Mouse (Mus musculus): ENCODE data around the gene Grb7.

The Grb7 gene

DNA sequence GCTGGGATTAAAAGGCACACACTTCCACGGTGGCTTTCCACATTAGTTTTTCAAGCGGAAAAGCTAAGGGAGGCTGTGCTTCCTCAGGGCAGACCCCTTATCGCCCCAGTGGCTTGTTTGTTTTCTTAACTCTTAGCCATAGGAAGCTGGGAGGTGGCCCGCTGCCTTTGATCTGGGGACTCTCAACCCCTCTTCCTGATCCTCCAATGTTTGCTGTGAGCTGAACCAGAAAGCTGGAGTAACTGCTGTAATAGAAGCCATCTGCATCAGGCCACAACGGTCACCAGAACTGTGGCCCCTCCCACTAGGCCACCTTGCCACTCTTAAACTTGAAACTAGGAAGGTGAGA lies at the start of gene Grb7:
Gene Grb7, plus strand, starts transcription at position 182 of the 349 bp plus-strand sequence.
- DNase-seq = no peak

DNA sequence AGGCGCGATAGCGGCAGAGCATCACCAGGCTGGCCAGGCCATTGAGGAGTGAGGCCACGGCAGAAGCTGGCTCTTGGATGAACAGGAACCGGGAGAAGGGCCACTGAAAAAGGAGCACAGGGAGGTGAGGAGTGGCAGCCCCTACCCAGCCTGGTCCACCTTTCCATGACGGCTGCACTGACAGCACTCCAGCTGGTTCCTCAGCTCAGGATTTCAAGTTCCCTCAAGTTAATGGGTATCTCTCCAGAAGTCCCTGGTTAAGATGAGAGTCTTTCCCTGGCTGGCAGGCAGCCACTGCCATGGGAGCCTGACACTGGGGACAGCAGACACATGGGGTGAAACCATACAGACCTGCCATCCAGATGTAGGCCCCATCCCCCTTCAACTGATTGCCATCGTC lies 48.2 kb upstream of the Grb7 start:
- DNase-seq = no peak

DNA sequence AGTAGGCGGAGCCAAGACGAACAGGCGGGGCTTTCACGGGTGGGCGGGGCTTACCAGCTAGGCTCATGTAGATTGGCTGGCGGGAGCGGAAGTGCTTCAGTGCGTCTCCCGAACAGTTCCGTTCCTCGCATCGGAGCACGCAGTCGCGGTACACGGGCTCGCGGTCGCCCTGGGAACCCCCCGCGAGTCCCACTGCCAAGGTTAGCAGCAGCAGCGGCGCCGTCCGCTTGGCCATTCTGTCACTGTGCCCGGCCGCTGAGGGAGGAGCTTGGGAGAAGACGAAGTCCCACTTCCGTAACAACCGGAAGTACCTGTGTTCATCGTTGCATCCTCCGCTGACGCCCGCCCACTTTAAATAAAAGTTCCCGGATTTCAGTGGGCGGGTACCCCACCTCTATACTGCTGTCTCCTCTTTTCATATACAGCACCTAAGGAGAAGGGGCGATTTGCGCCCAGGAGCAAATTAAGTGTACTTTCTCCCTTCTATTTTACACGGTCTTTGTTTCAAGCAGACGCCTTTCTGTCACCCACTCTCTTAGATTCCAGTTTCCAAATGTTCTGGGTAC lies 46.0 kb upstream of the Grb7 start, which contains the start of gene Pgap3:
Gene Pgap3, minus strand, starts transcription at position 330 of the 566 bp plus-strand sequence.
- peak; percentile 89 for DNase-seq

DNA sequence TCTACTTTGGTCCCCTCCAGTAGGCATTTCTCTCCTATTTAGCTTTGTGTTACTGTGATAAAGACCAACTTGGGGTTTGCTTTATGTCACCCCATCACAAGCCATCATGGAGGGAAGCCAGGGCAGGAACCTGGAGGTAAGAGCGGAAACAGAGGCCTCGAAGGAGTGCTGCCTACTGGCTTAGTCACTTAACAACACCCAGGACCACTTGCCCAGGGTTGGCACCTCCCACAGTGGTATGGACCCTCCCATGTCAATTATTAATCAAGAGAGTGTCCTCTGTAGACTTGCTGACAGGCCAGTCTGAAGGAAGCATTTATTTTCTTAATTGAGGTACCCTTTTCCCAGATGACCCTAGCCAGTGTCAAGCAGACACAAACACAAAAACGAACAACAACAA lies 45.4 kb upstream of the Grb7 start:
- no peak for DNase-seq

DNA sequence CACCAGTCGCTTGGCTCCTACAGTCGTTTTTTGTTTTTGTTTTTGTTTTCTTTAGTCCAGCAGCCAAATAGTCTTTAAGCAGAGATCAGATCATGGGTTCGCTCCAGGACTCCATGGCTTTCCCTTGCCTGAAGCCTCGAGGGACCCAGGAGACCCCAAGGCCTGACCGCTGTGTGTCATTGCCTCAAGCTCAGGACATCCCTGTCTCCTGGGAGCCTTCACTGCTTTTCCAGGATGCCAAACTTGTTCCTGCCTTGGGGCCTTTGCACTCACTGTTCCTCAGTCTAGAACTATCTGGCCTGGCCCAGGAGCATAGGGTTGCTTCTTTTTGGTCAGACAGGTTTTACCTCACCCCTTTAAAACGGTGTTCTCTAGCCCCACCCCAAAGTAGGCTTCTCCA lies 39.6 kb upstream of the Grb7 start:
- DNase-seq = no peak

DNA sequence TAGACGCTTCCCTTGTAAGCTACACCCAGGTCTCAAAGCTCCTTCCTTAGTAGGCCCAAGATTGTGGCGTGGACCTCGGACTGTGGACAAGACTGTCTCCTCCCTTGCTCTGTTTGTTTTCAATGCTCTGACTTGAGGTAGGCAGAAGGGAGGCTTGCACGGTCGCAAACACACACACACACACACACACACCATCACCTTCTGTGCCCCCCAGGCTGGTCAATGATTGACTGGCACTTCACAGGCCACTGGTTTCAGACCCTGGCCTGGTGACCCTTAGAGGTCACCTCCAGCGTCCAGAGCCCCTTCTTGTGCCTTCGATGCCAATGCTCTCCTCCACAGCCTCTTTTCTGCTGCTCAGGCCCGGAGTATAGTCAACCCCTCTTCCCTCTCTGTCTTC lies 37.3 kb upstream of the Grb7 start:
- no peak for DNase-seq

DNA sequence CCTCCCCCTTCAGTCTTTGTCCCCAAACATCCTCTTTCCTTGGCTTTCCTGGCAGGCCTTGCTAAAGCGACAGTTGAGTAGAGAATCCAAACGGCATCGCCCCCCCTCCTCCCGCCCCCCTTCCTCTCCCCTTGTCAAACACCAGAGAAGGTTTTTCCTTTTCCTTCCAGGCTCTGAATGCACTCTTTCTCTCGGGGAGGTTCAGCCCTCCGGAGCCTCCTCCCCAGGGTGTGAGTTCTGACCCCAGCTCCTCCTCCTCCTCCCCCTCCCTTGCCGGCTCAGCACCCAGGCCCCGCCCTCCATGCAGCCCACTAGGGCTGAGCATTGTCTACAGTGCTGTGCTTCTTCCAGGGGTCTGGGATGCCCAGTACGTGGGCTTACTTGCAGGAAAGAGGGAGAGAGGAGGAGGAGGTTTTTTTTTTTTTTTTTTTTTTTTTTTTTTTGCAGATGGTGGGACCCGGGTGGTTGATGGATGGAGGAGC lies 36.8 kb upstream of the Grb7 start:
- no peak for DNase-seq

DNA sequence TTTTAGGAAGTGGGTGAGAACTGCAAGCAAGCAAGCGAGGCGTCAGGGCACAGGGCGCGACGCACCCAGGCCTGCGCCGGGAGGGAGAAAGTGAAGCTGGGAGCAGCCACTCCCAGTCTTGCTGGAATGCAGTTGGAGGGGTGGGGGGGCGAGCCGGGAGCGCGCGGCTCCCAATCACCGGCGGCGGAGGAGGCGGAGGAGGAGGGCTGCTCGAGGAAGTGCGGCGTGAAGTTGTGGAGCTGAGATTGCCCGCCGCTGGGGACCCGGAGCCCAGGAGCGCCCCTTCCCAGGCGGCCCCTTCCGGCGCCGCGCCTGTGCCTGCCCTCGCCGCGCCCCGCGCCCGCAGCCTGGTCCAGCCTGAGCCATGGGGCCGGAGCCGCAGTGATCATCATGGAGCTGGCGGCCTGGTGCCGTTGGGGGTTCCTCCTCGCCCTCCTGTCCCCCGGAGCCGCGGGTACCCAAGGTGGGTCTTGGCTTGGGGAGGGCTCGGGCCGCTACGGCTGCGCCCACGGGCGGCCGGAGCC lies 33.9 kb upstream of the Grb7 start, which contains the start of gene Erbb2:
Gene Erbb2, plus strand, starts transcription at position 198 of the 524 bp plus-strand sequence.
- DNase-seq = no peak

DNA sequence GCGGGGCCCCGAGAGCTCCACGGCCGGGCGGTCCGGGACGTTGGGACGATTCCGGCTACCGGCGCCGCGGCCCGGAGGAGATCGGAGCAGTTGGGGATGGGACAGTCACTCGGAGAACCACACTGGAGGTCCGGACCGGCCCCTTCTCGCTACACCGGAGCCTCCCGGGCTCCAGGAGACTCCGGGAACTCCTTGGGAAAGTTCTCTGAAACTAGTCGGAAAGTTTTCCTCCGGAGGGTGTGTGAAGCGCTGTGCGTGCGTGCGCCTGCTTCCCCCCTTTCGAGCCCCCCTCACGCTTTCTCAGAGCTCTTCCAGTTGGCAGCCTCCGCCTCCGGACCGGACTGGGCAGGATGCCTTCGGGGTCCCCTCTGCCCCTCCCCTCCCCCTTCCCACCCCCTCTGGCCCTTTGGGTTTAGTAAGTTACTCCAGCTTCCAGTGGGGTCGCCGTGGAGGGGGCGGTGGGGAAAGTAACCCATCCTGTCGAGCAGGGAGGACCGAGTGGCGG lies 33.3 kb upstream of the Grb7 start:
- DNase-seq = no peak

DNA sequence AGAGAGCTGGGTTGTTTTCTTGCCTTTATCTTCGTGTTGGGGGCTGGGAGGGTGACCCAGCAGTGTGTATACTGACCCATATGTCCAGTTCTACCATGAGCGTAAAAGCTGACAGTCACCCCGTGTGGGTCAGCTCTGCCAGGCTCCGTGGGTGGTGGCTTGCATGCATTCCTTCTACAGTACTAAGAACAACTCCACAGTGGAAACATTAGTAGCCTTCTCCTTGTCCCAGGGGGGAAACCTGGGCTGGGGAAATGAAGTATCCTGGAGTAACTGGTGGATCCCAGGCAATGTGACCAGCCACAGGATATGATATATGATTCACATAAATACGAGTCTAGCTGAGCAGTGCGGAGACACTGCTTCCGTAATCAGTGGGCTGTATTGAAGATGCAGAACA lies 32.5 kb upstream of the Grb7 start:
- DNase-seq = no peak

DNA sequence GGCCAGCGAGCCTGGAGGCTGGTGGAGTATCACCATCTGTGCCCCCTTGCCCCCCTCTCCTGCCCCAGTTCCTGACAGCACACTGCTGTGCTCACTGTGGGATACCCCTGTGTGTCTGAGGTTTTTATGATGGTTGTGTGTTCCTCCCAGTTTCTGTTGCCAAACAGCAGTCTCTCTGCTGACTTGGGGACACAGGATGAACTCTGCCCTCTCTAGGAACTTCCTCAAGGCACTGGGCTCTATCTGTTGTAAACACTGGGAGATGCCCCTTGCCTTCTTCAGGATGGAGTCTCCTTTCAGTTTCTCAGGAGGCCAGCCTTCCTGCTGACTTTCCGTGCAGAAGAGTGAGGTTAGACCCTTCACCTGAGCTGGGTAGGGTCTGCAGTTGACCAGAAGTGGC lies 32.0 kb upstream of the Grb7 start:
- no peak for DNase-seq

DNA sequence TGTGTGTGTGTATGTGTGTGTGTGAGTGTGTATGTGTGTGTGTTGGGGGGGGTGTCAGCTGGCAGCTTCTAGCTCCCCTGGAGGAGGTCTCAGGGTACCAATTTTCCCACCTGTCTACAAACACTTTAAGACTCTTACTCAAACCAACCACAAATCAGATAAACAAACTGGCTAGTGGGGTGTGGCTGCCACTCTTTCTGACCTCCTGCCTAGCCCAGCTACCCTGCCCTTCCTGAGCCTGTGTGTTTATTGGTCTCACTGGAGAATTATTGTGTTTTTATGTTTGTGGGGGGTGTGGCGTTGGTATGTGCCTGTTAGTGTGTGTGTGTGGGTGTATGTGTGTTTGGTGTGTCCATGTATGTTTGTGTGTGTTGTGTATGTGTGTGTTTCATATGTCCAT lies 29.1 kb upstream of the Grb7 start:
- DNase-seq = no peak

DNA sequence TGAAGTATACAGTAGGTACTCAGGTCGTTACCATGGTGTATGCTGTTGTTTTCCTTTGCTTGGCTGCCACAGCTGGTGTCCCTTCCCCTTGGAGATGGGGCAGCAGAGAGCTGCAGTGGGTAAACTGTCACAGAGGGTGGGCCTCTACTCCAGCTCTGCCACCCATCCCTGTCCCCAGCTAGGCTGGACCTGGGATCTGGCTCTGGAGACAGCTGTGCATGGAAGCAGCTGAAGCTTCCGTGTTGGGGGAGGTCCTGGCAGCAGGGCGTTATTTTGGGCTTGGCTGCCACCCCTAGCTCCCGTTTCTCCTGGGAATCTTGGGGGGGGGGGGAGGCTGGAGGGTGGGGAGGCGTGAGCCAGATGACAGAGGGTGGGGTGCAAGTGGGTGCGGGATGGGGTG lies 27.9 kb upstream of the Grb7 start:
- DNase-seq = no peak

DNA sequence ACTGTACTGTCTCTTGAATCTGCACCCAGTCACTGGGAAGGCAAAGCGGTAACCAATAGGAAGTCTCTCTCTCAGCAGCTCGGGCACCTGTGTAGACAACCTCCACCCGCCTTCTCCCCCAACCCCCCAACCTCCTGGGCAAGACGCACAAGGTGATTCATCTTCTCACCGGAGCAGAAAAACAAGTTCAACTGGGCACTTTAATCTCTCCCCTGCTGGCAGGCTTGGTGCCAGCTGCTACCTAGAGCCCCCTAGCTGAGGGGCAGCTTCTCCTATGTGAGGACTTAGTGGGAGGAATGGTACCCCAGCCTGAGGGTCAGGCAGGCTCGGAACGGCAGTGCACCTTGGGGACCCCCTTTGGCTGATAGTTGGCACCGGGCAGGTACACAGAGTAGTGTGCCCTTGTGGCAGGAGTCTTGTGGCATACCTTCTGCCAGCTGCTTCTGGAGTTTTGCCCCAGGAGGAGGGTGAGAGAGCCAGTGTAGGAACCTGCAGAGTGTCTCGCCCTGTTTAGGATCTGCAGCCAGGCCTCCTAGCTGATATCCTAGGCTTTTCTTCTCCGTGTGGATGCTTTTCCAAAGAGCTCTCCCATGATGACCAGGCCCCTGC lies 27.2 kb upstream of the Grb7 start:
- DNase-seq = no peak

DNA sequence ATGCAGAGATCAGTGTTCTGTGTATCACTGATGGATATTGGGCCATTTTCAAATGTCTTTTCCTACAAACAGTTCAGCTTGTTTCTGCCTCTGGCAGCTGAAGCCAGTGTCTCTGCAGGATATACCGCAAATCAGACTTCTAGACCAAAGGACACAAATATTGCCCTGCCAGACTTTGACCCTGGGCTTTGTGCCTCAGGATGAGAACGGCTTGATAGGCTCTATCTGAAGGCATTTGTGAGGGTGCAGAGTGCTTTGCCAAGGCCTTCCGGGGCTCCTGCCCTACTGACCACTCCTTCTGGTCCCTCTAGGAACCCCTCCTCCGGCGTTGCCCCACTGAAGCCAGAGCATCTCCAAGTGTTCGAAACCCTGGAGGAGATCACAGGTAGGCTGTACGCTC lies 19.6 kb upstream of the Grb7 start:
- no peak for DNase-seq

DNA sequence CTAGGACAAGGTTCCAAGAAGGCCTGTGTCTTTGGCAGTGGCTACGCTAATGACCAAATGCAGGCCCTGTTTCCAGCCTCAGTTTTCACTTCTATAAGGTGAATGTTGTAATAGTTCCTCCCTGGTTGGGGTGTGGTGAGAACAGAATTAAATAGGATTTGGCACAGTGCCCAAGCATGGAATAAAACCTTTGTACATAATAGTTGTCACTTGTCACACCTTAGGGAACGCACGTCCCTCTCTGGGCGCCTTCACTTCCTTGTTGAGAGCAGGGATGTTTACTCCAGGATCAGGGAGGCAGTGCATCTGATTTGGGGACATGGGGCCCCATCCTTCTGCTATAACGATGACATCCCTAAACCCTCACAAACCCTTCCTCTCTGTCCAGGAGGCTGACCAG lies 17.8 kb upstream of the Grb7 start:
- DNase-seq = no peak

DNA sequence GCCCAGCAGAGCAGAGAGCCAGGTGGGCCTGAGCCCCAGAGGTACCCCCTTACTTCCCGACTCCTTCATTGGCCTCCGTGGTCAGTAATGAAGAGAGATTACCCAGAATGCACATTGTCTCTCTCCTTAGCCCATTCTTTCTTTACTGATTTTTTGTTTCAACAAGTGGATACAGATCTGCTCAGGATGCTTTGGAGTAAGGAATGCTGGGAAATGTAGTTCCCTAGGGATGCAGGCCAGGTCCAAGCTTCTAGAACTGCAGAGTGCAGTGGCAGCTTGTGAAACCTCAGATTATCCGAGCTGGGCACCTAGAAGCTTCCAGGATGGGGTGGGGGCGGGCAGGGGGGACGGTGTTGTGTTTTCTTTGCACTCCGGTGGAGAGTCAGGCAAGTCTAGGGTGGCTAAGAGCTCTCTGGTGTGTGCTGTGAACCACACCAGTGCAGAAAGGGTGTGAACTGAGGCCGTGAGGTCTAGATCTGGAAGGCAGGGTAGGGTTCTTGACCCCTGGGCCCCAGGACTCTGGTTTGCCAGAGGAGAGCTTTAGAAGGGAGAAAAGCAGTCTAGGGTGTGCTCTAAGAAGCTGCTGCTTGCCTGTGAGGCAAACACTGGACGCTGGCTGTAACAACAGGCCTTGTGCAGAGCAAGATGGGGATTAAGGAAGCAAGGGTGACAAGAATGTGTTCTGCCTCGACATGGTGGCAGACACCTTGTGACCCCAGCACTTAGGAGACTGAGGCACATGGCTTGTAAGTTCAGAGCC lies 14.3 kb upstream of the Grb7 start:
- no peak for DNase-seq

DNA sequence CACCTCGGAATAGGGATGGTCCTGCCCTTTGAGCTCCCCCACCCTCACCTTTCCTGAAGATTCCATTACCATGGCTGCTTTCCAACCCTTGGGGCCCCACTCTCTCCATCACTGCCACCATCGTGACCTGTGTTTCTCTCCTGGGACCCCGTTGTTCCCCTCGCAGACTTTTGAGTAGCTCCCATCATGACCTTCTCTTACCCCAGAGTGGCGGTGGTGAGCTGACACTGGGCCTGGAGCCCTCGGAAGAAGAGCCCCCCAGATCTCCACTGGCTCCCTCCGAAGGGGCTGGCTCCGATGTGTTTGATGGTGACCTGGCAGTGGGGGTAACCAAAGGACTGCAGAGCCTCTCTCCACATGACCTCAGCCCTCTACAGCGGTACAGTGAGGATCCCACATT lies 10.5 kb upstream of the Grb7 start:
- no peak for DNase-seq

DNA sequence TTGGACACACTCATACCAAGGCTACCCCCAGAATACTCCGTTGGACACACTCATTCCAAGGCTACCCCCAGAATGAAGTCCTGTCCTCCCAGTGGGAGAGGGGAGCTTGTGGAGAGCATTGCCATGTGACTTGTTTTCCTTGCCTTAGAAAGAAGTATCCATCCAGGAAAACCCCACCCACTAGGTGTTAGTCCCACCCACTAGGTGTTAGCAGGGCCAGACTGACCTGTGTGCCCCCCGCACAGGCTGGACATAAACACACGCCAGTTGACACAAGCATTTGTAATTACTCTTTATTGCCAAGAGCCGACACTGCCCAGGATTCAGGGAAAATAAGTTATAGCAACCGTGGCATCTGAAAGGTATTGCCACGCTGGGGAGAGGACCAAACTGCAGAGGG lies 8.8 kb upstream of the Grb7 start:
- no peak for DNase-seq

DNA sequence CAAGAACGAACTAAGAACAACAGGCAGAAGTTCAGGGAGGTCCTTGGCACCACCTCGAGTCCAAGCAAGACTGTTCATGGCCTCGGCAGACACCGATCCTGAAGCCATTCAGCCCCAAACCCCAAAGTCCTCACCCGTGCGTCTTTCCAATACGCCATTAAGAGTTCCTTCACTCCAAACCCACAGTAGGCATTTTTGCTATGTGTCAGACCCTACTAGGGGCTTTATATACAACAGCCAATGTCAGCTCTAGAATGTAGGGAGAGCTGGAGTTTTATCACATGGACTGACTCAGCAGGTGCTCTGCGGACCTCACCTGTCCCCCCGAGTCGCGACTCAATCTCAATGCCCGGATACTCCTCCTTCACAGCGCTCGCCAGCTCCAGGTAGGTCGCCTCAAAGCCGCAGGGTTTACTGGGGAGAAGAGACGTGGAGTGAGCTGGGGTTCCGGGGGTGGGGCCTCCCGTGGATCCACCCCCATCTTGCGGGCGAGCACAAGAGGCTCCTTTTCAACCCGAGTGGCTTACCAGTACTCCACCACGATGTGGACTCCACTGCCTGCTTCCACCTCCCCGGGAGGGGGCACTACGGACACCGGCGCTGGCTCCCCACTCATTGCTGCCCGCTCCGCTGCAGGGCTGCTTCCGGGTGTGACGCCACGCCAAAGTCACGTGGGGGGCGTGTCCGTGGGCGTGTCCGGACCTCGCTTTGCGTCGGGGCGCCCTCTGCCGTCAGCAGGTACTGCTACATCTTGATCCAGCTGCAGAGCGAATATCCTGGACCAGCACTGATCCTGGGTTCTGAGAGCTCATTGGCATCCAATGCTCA lies 7.6 kb upstream of the Grb7 start, which contains the start of gene Mien1:
Gene Mien1, minus strand, starts transcription at position 661 of the 828 bp plus-strand sequence.
- peak; percentile 98 for DNase-seq

DNA sequence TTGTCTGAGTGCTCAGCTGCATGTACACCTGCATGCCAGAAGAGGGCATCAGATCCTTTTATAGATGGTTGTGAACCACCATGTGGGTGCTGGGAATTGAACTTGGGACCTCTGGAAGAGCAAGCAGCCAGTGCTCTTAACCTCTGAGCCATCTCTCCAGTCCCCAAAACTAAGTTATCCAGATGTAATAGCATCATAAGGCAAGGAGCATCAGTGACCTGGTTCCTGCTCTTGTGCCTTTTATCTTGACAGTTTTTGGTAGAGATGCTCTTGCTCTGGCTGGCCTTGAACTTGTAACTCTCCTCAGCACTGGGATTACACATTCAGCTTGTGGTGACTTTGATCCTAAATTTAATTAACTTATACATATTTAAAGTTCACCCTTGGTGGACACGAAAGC lies 2.5 kb upstream of the Grb7 start:
- DNase-seq = no peak

DNA sequence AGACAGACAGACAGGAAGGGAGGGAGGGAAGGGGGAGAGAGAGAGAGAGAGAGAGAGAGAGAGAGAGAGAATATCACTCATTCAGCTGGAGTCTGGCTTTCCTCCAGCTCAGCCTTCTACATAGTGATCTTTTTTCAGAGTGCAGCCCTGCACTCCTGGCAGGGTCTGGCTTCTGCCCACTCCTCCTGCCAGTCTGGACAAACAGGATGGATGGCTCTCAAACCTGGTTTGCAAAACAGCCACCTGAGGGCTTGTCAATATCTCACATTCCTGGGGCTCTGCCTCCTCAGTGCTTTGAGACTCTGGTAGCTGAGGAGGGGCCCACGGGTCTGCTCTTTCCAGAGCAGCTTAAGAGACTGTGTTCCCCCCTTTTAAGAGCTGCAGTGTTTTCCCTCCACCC lies 956 bp upstream of the Grb7 start:
- no peak for DNase-seq

DNA sequence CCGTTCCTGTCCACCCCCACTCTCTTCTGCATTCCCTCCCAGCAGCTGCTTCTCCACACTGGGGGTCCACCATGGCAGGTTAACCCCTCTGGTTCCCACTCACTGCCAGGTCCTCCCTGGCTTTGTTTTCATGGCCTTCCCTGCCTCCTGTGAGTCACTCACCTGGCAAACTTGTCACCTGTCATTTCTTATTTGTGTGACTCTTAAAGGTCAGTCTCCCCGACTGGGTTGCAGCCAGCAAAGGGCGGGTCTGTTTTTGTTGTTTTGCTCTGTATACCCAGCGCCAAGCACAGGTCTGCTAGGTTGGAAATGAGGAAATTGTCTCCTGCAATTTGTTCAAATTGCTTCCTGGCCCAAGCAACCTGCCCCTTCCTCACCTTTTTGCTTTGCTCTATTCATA lies 515 bp upstream of the Grb7 start:
- no peak for DNase-seq

Data from cerebellum, adult 8-10 months (tissue).